Mouse (Mus musculus) T-cell, adult 2 months (primary cell): ENCODE measurements at regions not wholly inside any gene's neighbourhood (a gene's known extent, or its start where the extent isn't known, plus 50 kb on each side); places are given as distances from the start of the nearest gene placed in this dataset.

ENCODE experiments used
- DNase-seq: peaks from one replicate; pipeline ENCODE4 v3.0.0; 2022; ENCODE audit warnings: low spot score

GRCm38 (mm10) chr13:37503898-37504297 lies 158.9 kb downstream of the Ly86 start:
- no peak for DNase-seq

- no peak for DNase-seq
Observed at GRCm38 (mm10) chr13:37504373-37504772, 159.4 kb downstream of the Ly86 start.

GRCm38 (mm10) chr13:37505617-37506016 lies 160.6 kb downstream of the Ly86 start:
- DNase-seq, result no peak

- no peak for DNase-seq
Observed at GRCm38 (mm10) chr13:37506046-37506445, 161.0 kb downstream of the Ly86 start.

- no peak for DNase-seq
Observed at GRCm38 (mm10) chr13:37506701-37507100, 161.7 kb downstream of the Ly86 start.

- no peak for DNase-seq
Observed at GRCm38 (mm10) chr13:37507146-37507545, 162.1 kb downstream of the Ly86 start.

GRCm38 (mm10) chr13:37508385-37509351 lies 163.7 kb downstream of the Ly86 start:
- DNase-seq, result no peak

- DNase-seq, result no peak
Observed at GRCm38 (mm10) chr13:37509352-37509851, 164.4 kb downstream of the Ly86 start.

- no peak for DNase-seq
Observed at GRCm38 (mm10) chr13:37510511-37510910, 165.5 kb downstream of the Ly86 start.

GRCm38 (mm10) chr13:37511006-37511405 lies 166.0 kb downstream of the Ly86 start:
- no peak for DNase-seq

- no peak for DNase-seq
Observed at GRCm38 (mm10) chr13:37511406-37511805, 166.4 kb downstream of the Ly86 start.

GRCm38 (mm10) chr13:37512781-37513180 lies 167.8 kb downstream of the Ly86 start:
- no peak for DNase-seq

- no peak for DNase-seq
Observed at GRCm38 (mm10) chr13:37513206-37513904, 168.3 kb downstream of the Ly86 start.

- DNase-seq, result no peak
Observed at GRCm38 (mm10) chr13:37513905-37514607, 169.0 kb downstream of the Ly86 start.

GRCm38 (mm10) chr13:37514641-37515305 lies 169.8 kb downstream of the Ly86 start:
- no peak for DNase-seq

- no peak for DNase-seq
Observed at GRCm38 (mm10) chr13:37517055-37517807, 172.2 kb downstream of the Ly86 start.

- DNase-seq, result peak; percentile 50
Observed at GRCm38 (mm10) chr13:37519948-37520347, 174.9 kb downstream of the Ly86 start.

GRCm38 (mm10) chr13:37525097-37525726 lies 180.2 kb downstream of the Ly86 start:
- no peak for DNase-seq

GRCm38 (mm10) chr13:37526102-37526501 lies 181.1 kb downstream of the Ly86 start:
- DNase-seq, result no peak

GRCm38 (mm10) chr13:37528380-37528779 lies 183.4 kb downstream of the Ly86 start:
- no peak for DNase-seq
